Mouse (Mus musculus) bone marrow, adult 2 months (tissue): ENCODE results near the gene Skida1.

ENCODE experiments used
- CTCF ChIP-seq: fragments of 200-500 bp; IDR thresholded peaks from 2 replicates; pipeline ENCODE4 v1.5.1; 2011; ENCODE audit warnings: low read length, control low read depth; ENCODE audit not compliant: control insufficient read depth, insufficient read depth
- POLR2A ChIP-seq: fragments of 200-500 bp; IDR thresholded peaks from 2 replicates; pipeline ENCODE4 v1.6.1; 2011; ENCODE audit warnings: low read depth, mild to moderate bottlenecking, control low read depth, low read length, borderline replicate concordance; ENCODE audit not compliant: control insufficient read depth

GRCm38 (mm10) chr2:18058146-18058708, 9.4 kb upstream of the Skida1 start:
- TF ChIP-seq POLR2A (no peak), CTCF (no peak)
